Mouse (Mus musculus): ENCODE results near the gene Aco2. TPM values are rescaled to one million over a fixed set of nuclear protein-coding genes. Genes with fewer than 3 reads are reported as not detected.

Aco2 gene
- polyA plus RNA-seq, 1 experiment from 2014 or later: 200 TPM

DNA sequence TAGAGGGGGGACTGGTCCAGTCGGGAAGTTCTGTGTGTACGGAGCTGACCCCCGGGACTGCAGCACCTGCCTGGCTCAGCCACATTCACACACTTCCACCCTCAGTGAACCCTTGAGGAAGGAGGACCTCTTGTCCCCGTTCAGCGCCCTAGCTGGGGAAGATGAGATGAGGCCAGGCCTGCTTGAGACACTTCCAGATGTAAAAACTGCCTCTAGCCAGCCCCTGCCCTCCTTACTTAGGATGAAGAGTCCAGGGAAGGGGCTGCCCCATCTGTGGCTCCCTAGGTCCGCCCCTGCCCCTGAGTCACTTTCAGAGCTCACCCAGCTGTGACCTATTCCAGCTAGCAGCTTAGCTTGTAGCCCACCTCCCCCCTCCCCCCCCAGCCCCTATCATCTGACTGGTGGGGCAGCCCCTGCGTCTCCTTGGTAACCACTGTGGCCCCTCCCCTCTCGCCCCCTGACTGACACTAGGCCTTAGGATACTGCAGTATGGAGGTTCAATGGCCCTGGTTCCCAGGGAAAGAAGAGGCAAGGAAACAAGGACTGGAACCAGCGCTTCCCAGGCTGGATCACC, 71.2 kb downstream of the Aco2 start:
- H3K36me3 ChIP-seq (ENCODE audit: control insufficient read depth, insufficient read depth, low read length): no peaks in the 10 kb centered on the region
- H3K9me3 ChIP-seq (replicated peaks; ENCODE audit: control insufficient read depth, low read length): no peaks in the 10 kb centered on the region
- H3K9ac ChIP-seq (ENCODE audit: low read length): no peak overlapping the region
- H3K4me1 ChIP-seq (ENCODE audit: control insufficient read depth, insufficient read depth, low read length): no peaks in the 10 kb centered on the region; the same call in 1 of the 2 replicates
- no peak overlapping the region for H3K4me2 ChIP-seq (ENCODE audit: low read depth, low read length)
- whole genome bisulfite sequencing: 16% methylated on average over 8 of the region's 9 CpGs
- no peak overlapping the region for H3K27ac ChIP-seq (ENCODE audit: low read length)
- no peak for ATAC-seq (ENCODE audit: insufficient read depth, low FRiP score)
- H3K27me3 ChIP-seq (ENCODE audit: control insufficient read depth, insufficient read depth, low read length): no peaks in the 10 kb centered on the region
- no peak overlapping the region for H3K4me3 ChIP-seq (replicated peaks; ENCODE audit: low read length)

GRCm38 (mm10) chr15:81949076-81949475, 77.0 kb downstream of the Aco2 start:
- WGBS: 75% methylated on average over 10 of the region's 10 CpGs
- no peak for ATAC-seq (ENCODE audit: insufficient read depth, low FRiP score)
- Histone ChIP-seq H3K4me1 (ENCODE audit: control insufficient read depth, insufficient read depth, low read length) (no peaks in the 10 kb centered on the region), H3K9me3 (replicated peaks; ENCODE audit: control insufficient read depth, low read length) (no peaks in the 10 kb centered on the region), H3K27me3 (ENCODE audit: control insufficient read depth, insufficient read depth, low read length) (no peaks in the 10 kb centered on the region), H3K9ac (ENCODE audit: low read length) (no peak overlapping the region), H3K4me3 (replicated peaks; ENCODE audit: low read length) (no peak overlapping the region), H3K27ac (ENCODE audit: low read length) (no peak overlapping the region), H3K36me3 (ENCODE audit: control insufficient read depth, insufficient read depth, low read length) (no peaks in the 10 kb centered on the region), H3K4me2 (ENCODE audit: low read depth, low read length) (no peak overlapping the region)

GRCm38 (mm10) chr15:81949476-81950131, 77.5 kb downstream of the Aco2 start:
- Histone ChIP-seq H3K27me3 (ENCODE audit: control insufficient read depth, insufficient read depth, low read length) (no peaks in the 10 kb centered on the region), H3K27ac (ENCODE audit: low read length) (no peak overlapping the region), H3K9ac (ENCODE audit: low read length) (no peak overlapping the region), H3K4me3 (replicated peaks; ENCODE audit: low read length) (no peak overlapping the region), H3K4me2 (ENCODE audit: low read depth, low read length) (no peak overlapping the region), H3K4me1 (ENCODE audit: control insufficient read depth, insufficient read depth, low read length) (no peaks in the 10 kb centered on the region), H3K36me3 (ENCODE audit: control insufficient read depth, insufficient read depth, low read length) (no peaks in the 10 kb centered on the region), H3K9me3 (replicated peaks; ENCODE audit: control insufficient read depth, low read length) (no peaks in the 10 kb centered on the region)
- no peak for ATAC-seq (ENCODE audit: insufficient read depth, low FRiP score)
- 70% methylated on average over 11 of the region's 11 CpGs for WGBS

DNA sequence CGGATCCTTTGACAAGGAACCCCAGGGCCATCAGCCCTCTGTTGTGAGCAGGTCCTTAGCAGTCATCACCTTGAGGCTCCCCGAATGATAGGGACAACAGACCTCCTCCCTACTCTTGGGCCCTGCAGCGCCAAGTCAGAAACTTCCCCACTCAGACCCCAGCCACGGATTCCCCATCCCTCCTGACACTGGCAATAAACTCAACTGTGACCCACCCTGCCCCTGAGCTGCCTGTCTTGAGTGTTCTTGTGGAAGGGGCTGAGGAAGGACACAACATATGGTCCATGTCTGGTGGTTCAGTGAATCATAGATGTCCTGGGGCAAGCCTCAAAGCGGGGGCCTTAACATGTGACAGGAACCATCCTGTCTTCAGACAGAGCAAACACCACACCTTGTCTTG, 78.6 kb downstream of the Aco2 start:
- Histone ChIP-seq H3K27ac (ENCODE audit: low read length) (no peak overlapping the region), H3K4me3 (replicated peaks; ENCODE audit: low read length) (no peak overlapping the region), H3K4me1 (ENCODE audit: control insufficient read depth, insufficient read depth, low read length) (no peaks in the 10 kb centered on the region), H3K9ac (ENCODE audit: low read length) (no peak overlapping the region), H3K27me3 (ENCODE audit: control insufficient read depth, insufficient read depth, low read length) (no peaks in the 10 kb centered on the region), H3K36me3 (ENCODE audit: control insufficient read depth, insufficient read depth, low read length) (0 out of 2 replicates have a peak, but pooled peaks cover 4% of the 10 kb centered on the region), H3K9me3 (replicated peaks; ENCODE audit: control insufficient read depth, low read length) (no peaks in the 10 kb centered on the region), H3K4me2 (ENCODE audit: low read depth, low read length) (no peak overlapping the region)
- WGBS: 67% methylated on average over 5 of the region's 5 CpGs
- no peak for ATAC-seq (ENCODE audit: insufficient read depth, low FRiP score)

DNA sequence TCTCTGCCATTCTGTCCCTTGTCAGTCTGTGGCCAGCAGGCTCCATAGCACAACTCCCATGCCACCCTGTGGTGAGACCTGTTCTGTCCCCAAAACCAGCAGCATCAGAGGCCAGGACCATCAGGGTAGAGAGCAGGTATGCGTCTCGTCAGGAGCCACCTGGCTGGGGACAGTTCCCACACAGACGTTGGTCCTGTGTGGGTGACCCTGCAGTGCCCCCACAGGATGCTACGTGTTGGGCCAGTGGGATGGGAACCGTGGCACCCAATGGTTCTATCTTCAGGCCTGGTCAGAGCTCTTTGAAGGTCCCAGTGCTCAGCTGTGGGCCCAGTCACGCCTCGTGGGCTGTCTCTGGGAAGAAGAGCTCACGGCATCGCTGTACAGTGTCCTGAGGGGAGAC, 79.0 kb downstream of the Aco2 start:
- Histone ChIP-seq H3K4me2 (ENCODE audit: low read depth, low read length) (no peak overlapping the region), H3K9me3 (replicated peaks; ENCODE audit: control insufficient read depth, low read length) (no peaks in the 10 kb centered on the region), H3K27ac (ENCODE audit: low read length) (no peak overlapping the region), H3K36me3 (ENCODE audit: control insufficient read depth, insufficient read depth, low read length) (0 out of 2 replicates have a peak, but pooled peaks cover 4% of the 10 kb centered on the region), H3K4me1 (ENCODE audit: control insufficient read depth, insufficient read depth, low read length) (no peaks in the 10 kb centered on the region), H3K9ac (ENCODE audit: low read length) (no peak overlapping the region), H3K27me3 (ENCODE audit: control insufficient read depth, insufficient read depth, low read length) (no peaks in the 10 kb centered on the region), H3K4me3 (replicated peaks; ENCODE audit: low read length) (no peak overlapping the region)
- 84% methylated on average over 9 of the region's 9 CpGs for WGBS
- no peak for ATAC-seq (ENCODE audit: insufficient read depth, low FRiP score)

- Histone ChIP-seq H3K9me3 (replicated peaks; ENCODE audit: control insufficient read depth, low read length) (no peaks in the 10 kb centered on the region), H3K4me1 (ENCODE audit: control insufficient read depth, insufficient read depth, low read length) (no peaks in the 10 kb centered on the region), H3K9ac (ENCODE audit: low read length) (no peak overlapping the region), H3K4me2 (ENCODE audit: low read depth, low read length) (no peak overlapping the region), H3K27me3 (ENCODE audit: control insufficient read depth, insufficient read depth, low read length) (no peaks in the 10 kb centered on the region), H3K36me3 (ENCODE audit: control insufficient read depth, insufficient read depth, low read length) (0 out of 2 replicates have a peak, but pooled peaks cover 4% of the 10 kb centered on the region), H3K4me3 (replicated peaks; ENCODE audit: low read length) (no peak overlapping the region), H3K27ac (ENCODE audit: low read length) (no peak overlapping the region)
- 75% methylated on average over 4 of the region's 4 CpGs for WGBS
- ATAC-seq (ENCODE audit: insufficient read depth, low FRiP score): no peak
Measured at GRCm38 (mm10) chr15:81952310-81952709, 80.2 kb downstream of the Aco2 start.

GRCm38 (mm10) chr15:81954151-81954583, 82.1 kb downstream of the Aco2 start:
- Histone ChIP-seq H3K36me3 (ENCODE audit: control insufficient read depth, insufficient read depth, low read length) (0 out of 2 replicates have a peak, but pooled peaks cover 4% of the 10 kb centered on the region), H3K27ac (ENCODE audit: low read length) (no peak overlapping the region), H3K4me3 (replicated peaks; ENCODE audit: low read length) (no peak overlapping the region), H3K27me3 (ENCODE audit: control insufficient read depth, insufficient read depth, low read length) (no peaks in the 10 kb centered on the region), H3K9me3 (replicated peaks; ENCODE audit: control insufficient read depth, low read length) (no peaks in the 10 kb centered on the region), H3K4me2 (ENCODE audit: low read depth, low read length) (no peak overlapping the region), H3K4me1 (ENCODE audit: control insufficient read depth, insufficient read depth, low read length) (no peaks in the 10 kb centered on the region), H3K9ac (ENCODE audit: low read length) (no peak overlapping the region)
- no peak for ATAC-seq (ENCODE audit: insufficient read depth, low FRiP score)
- 92% methylated on average over 9 of the region's 9 CpGs for WGBS

GRCm38 (mm10) chr15:81954716-81955115, 82.6 kb downstream of the Aco2 start:
- Histone ChIP-seq H3K36me3 (ENCODE audit: control insufficient read depth, insufficient read depth, low read length) (0 out of 2 replicates have a peak, but pooled peaks cover 4% of the 10 kb centered on the region), H3K4me2 (ENCODE audit: low read depth, low read length) (no peak overlapping the region), H3K9ac (ENCODE audit: low read length) (no peak overlapping the region), H3K9me3 (replicated peaks; ENCODE audit: control insufficient read depth, low read length) (no peaks in the 10 kb centered on the region), H3K27me3 (ENCODE audit: control insufficient read depth, insufficient read depth, low read length) (no peaks in the 10 kb centered on the region), H3K4me1 (ENCODE audit: control insufficient read depth, insufficient read depth, low read length) (no peaks in the 10 kb centered on the region), H3K4me3 (replicated peaks; ENCODE audit: low read length) (no peak overlapping the region), H3K27ac (ENCODE audit: low read length) (no peak overlapping the region)
- 91% methylated on average over 6 of the region's 6 CpGs for WGBS
- no peak for ATAC-seq (ENCODE audit: insufficient read depth, low FRiP score)

GRCm38 (mm10) chr15:81955414-81955813, 83.3 kb downstream of the Aco2 start:
- no peak overlapping the region for H3K27ac ChIP-seq (ENCODE audit: low read length)
- 0 out of 2 replicates have a peak, but pooled peaks cover 4% of the 10 kb centered on the region for H3K36me3 ChIP-seq (ENCODE audit: control insufficient read depth, insufficient read depth, low read length)
- H3K9me3 ChIP-seq (replicated peaks; ENCODE audit: control insufficient read depth, low read length): no peaks in the 10 kb centered on the region
- H3K4me3 ChIP-seq (replicated peaks; ENCODE audit: low read length): no peak overlapping the region
- no peaks in the 10 kb centered on the region for H3K4me1 ChIP-seq (ENCODE audit: control insufficient read depth, insufficient read depth, low read length)
- H3K4me2 ChIP-seq (ENCODE audit: low read depth, low read length): no peak overlapping the region
- H3K9ac ChIP-seq (ENCODE audit: low read length): no peak overlapping the region
- H3K27me3 ChIP-seq (ENCODE audit: control insufficient read depth, insufficient read depth, low read length): no peaks in the 10 kb centered on the region
- no peak for ATAC-seq (ENCODE audit: insufficient read depth, low FRiP score)
- 94% methylated on average over 15 of the region's 15 CpGs for WGBS
